Comparison of ENCODE assay signal across 8 mouse cellular contexts in the genomic region with DNA sequence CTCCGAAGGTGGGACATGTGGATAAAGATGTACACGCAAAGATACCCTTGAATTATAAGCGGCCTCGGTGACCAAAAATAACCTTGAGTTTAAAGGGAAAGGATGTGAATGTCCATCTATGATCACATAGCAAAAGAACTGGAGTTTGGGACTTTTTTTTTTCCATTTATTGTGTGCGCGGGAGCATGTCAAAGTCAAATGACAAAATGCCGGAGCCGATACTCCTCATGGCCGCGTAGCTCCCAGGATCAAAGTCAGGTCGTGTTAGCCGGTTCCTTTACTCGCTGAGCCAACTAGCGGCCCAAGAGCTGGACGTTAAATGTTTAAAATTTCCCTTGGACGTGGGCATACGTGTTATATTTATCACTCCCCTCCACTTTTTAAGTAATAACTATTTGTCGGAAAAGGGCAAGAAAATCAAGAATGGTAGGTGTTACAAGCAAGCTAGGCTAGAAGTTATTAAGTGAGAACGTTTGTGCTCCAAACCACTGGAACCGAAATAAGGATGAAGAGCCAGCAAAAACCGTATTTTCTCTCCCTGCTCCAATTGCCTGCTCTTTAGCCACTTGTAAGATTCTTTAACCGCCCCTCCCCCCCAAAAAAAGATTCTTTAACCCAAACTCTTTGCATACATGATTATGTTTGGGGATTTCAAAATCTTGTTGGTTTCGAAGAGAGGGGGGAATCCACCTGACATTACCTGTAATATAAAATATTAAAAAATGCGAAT. TPM values are rescaled to one million over a fixed set of nuclear protein-coding genes. Genes with fewer than 3 reads are reported as not detected.
A peak's percentile ranks its signal among the peaks of the same experiment; 100 is the strongest.
DNase-seq lines count a peak whose midpoint lies in the region; ATAC-seq and TF ChIP-seq lines count a peak whose summit lies in the region.

No protein-coding gene starts in this region.

- H3K9ac ChIP-seq in forebrain, embryonic 12.5 days: peak overlapping the region; percentile 79
- peak overlapping the region; percentile 68 for H3K9ac ChIP-seq in kidney, postnatal 0 days (ENCODE audit: low read depth, low read length)
- peak overlapping the region; percentile 80 for H3K9ac ChIP-seq in stomach, embryonic 16.5 days (ENCODE audit: low read length)

- 2% methylated on average over 24 of the region's 24 CpGs for WGBS in forebrain, embryonic 12.5 days
- WGBS in kidney, postnatal 0 days: 2% methylated on average over 24 of the region's 24 CpGs
- 2% methylated on average over 24 of the region's 24 CpGs for WGBS in stomach, embryonic 16.5 days

- ATAC-seq in forebrain, embryonic 12.5 days (ENCODE audit: low FRiP score): 0 out of 2 replicates have a peak, but pooled peaks have one; percentile 3
- no peak for ATAC-seq in kidney, postnatal 0 days (replicated peaks; ENCODE audit: low FRiP score, low read depth)
- ATAC-seq in stomach, embryonic 16.5 days (ENCODE audit: insufficient read depth, low FRiP score): no peak

- no peaks in the 10 kb centered on the region for H3K9me3 ChIP-seq in forebrain, embryonic 12.5 days
- no peaks in the 10 kb centered on the region for H3K9me3 ChIP-seq in kidney, postnatal 0 days (replicated peaks; ENCODE audit: low read length)
- no peaks in the 10 kb centered on the region for H3K9me3 ChIP-seq in stomach, embryonic 16.5 days (replicated peaks; ENCODE audit: control insufficient read depth, low read length)

- TF ChIP-seq CTCF in kidney, postnatal 0 days (IDR thresholded peaks at IDR 0.05; ENCODE audit: low read depth): no peak

- H3K4me2 ChIP-seq in forebrain, embryonic 12.5 days: peak overlapping the region; percentile 63
- H3K4me2 ChIP-seq in kidney, postnatal 0 days (ENCODE audit: low read length): peak overlapping the region; percentile 60
- H3K4me2 ChIP-seq in stomach, embryonic 16.5 days (ENCODE audit: low read depth, low read length): peak overlapping the region; percentile 58

- no peaks in the 10 kb centered on the region for H3K4me1 ChIP-seq in forebrain, embryonic 12.5 days
- H3K4me1 ChIP-seq in kidney, postnatal 0 days (replicated peaks; ENCODE audit: insufficient read depth, low read length): no peaks in the 10 kb centered on the region; the same call in 1 of the 2 replicates
- H3K4me1 ChIP-seq in stomach, embryonic 16.5 days (ENCODE audit: control insufficient read depth, insufficient read depth, low read length): no peaks in the 10 kb centered on the region

- DNase-seq in lung, adult 18-20 months: peak; percentile 38 to 39
- DNase-seq in lung, postnatal 25 days (ENCODE audit: low spot score): no peak
- DNase-seq in ZHBTc4 (ENCODE audit: low read depth, low spot score): peak; percentile 58
- peak; percentile 67 for DNase-seq in kidney, postnatal 0 days (ENCODE audit: low spot score)
- peak; percentile 32 to 50 for DNase-seq in lung, postnatal 4 days
- DNase-seq in layer of hippocampus, postnatal 10 days (ENCODE audit: low spot score in 2 of 2): no peak

- no peaks in the 10 kb centered on the region for H3K27me3 ChIP-seq in forebrain, embryonic 12.5 days
- no peaks in the 10 kb centered on the region for H3K27me3 ChIP-seq in kidney, postnatal 0 days (ENCODE audit: insufficient read depth, low read length)
- H3K27me3 ChIP-seq in stomach, embryonic 16.5 days (ENCODE audit: control insufficient read depth, insufficient read depth, low read length): no peaks in the 10 kb centered on the region

- H3K4me3 ChIP-seq in forebrain, embryonic 12.5 days (replicated peaks): peak overlapping the region; percentile 59
- peak overlapping the region; percentile 52 for H3K4me3 ChIP-seq in kidney, postnatal 0 days (replicated peaks; ENCODE audit: low read depth, low read length)
- peak overlapping the region; percentile 57 for H3K4me3 ChIP-seq in stomach, embryonic 16.5 days (replicated peaks; ENCODE audit: low read length)

- peaks cover 11% of the 10 kb centered on the region; the same call in 1 of the 2 replicates for H3K36me3 ChIP-seq in forebrain, embryonic 12.5 days (replicated peaks)
- H3K36me3 ChIP-seq in kidney, postnatal 0 days (ENCODE audit: insufficient read depth, low read length): 0 out of 2 replicates have a peak, but pooled peaks cover 5% of the 10 kb centered on the region
- no peaks in the 10 kb centered on the region for H3K36me3 ChIP-seq in stomach, embryonic 16.5 days (ENCODE audit: control insufficient read depth, insufficient read depth, low read length)

- H3K27ac ChIP-seq in forebrain, embryonic 12.5 days: peak overlapping the region; percentile 94
- peak overlapping the region; percentile 90 for H3K27ac ChIP-seq in kidney, postnatal 0 days
- peak overlapping the region; percentile 94 for H3K27ac ChIP-seq in stomach, embryonic 16.5 days (ENCODE audit: low read length)

RNA-seq across cellular contexts. Expression of a gene that starts 0.5 kb away (rescaled TPM):
- polyA plus RNA-seq in forebrain, embryonic 12.5 days (2016; fragmentation: Nextera tagmentation; extraction: Ambion mirVana): 9.9 TPM in 2 replicates
- 9.6 and 10.1 TPM in 2 replicates for polyA plus RNA-seq in kidney, postnatal 0 days (2015; fragmentation: Nextera tagmentation; extraction: Ambion mirVana)
- 9.9 and 11.0 TPM in 2 replicates for polyA plus RNA-seq in stomach, embryonic 16.5 days (2015; fragmentation: Nextera tagmentation; extraction: Ambion mirVana)
- total RNA-seq in layer of hippocampus, postnatal 10 days (2021): 1 to 10 TPM; 4.9 to 5.5 TPM

RNA-seq across cellular contexts. Expression of a gene that starts 23.5 kb away (rescaled TPM):
- polyA plus RNA-seq in forebrain, embryonic 12.5 days (2016; fragmentation: Nextera tagmentation; extraction: Ambion mirVana): 2.0 and 2.8 TPM in 2 replicates
- polyA plus RNA-seq in kidney, postnatal 0 days (2015; fragmentation: Nextera tagmentation; extraction: Ambion mirVana): 0.11 and 0.15 TPM in 2 replicates
- 16.6 and 17.6 TPM in 2 replicates for polyA plus RNA-seq in stomach, embryonic 16.5 days (2015; fragmentation: Nextera tagmentation; extraction: Ambion mirVana)
- total RNA-seq in layer of hippocampus, postnatal 10 days (2021): not detected

RNA-seq across cellular contexts. Expression of a gene that starts 46.4 kb away (rescaled TPM):
- not detected in 2 replicates for polyA plus RNA-seq in forebrain, embryonic 12.5 days (2016; fragmentation: Nextera tagmentation; extraction: Ambion mirVana)
- polyA plus RNA-seq in kidney, postnatal 0 days (2015; fragmentation: Nextera tagmentation; extraction: Ambion mirVana): not detected in 2 replicates
- polyA plus RNA-seq in stomach, embryonic 16.5 days (2015; fragmentation: Nextera tagmentation; extraction: Ambion mirVana): 0.26 and 0.31 TPM in 2 replicates
- not detected for total RNA-seq in layer of hippocampus, postnatal 10 days (2021)

Comparison
In these comparisons a context has a peak if more than half of its experiments do, and no peak if none do; other contexts are left out.
1. DNase-seq: peak in lung, adult 18-20 months (2 of 2), ZHBTc4 (single experiment), kidney, postnatal 0 days (single experiment) and lung, postnatal 4 days (2 of 2); none in lung, postnatal 25 days (single experiment) and layer of hippocampus, postnatal 10 days (0 of 2).
2. Peak in every context shown above with its lines, with median percentiles within 50 percentile points of each other: H3K27ac ChIP-seq, H3K4me2 ChIP-seq, H3K4me3 ChIP-seq and H3K9ac ChIP-seq.